Mouse (Mus musculus) E14TG2a.4 (cell line): Measurements from ENCODE around the gene Tmem161a.

ENCODE experiments used
- CTCF ChIP-seq: conservative IDR thresholded peaks from 2 replicates; pipeline ENCODE4 v1.5.1; 2014; ENCODE audit warnings: low read length
- NANOG ChIP-seq: IDR thresholded peaks from 2 replicates; pipeline ENCODE4 v1.6.1; 2014; ENCODE audit warnings: borderline replicate concordance, low read length, mixed read lengths

DNA sequence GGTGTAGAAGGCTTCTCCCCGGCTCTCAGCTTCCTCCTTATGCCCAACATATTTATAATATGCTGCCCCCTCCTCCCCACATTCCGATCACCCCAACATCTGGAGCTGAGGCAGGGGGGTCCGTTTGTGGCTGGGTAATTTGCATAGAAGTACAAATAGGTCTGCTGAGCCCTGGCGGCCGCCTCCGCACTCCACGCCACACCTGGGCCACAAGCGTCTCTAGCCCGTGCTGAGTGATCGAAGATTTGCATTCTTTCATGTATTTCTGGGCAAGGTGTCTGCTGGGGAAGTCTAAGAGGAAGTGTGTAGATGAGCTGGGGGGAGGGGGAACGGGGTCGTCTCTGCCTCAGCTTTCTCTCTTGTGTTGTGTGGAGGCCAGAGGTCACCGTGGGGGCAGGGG lies 12.1 kb upstream of the Tmem161a start:
- TF ChIP-seq NANOG = no peak
- no peak for TF ChIP-seq CTCF
